In the genomic region with DNA sequence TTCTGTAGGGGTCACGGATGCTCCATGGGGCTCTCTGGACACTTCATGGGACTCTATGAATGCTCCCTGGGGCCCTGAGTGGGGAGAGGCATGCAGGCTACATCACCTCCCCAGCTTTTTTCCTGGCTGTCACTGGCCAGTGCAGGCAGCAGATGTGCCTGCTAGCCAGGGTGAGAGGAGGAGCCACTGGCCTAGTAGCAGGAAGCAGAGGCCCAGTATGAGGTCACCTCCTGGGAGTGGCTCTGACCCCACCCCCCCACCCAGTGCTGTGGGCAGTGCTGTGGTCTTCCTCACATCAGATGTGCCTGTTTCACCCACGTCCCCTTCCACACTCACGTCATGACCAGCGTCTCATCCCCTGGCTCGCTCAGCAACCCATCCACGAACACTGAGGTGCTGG, we compare ENCODE assay signal across 12 mouse cellular contexts.
DNase-seq lines count a peak whose midpoint lies in the region; ATAC-seq and TF ChIP-seq lines count a peak whose summit lies in the region.
"Had no signal": no experiment of that assay in that cellular context is flagged by ENCODE, and none has a peak within 500 bp of the region (broad histone marks: within the 10 kb centered on the region; RNA-seq: fewer than 3 reads in every experiment).

No protein-coding gene starts in this region.

- ATAC-seq in heart, embryonic 12.5 days (ENCODE audit: insufficient number of reproducible peaks, low FRiP score): peak; percentile 38; the same call in 1 of the 2 replicates
- no peak for ATAC-seq in lung, embryonic 15.5 days (ENCODE audit: borderline replicate concordance, extremely low read depth, low FRiP score, low TSS enrichment)
- ATAC-seq in hindbrain, postnatal 0 days: no peak
- ATAC-seq in stomach, embryonic 14.5 days (ENCODE audit: insufficient number of reproducible peaks, insufficient read depth, low FRiP score, low read depth): no peak

- no peak for DNase-seq in heart, adult 9 months (ENCODE audit: low spot score in 2 of 2)
- DNase-seq in lung, postnatal 25 days (ENCODE audit: low spot score): no peak
- DNase-seq in hindbrain, postnatal 0 days (ENCODE audit: low spot score): no peak
- no peak for DNase-seq in urinary bladder, postnatal 36 days (ENCODE audit: low spot score in 2 of 2)
- DNase-seq in right cerebral cortex, postnatal 25 days: no peak
- DNase-seq: cerebellum, adult 9-10 months; gastrocnemius, postnatal 36 days; kidney, adult 8-10 months had no signal

- WGBS in heart, embryonic 12.5 days: 83% methylated on average over 6 of the region's 6 CpGs
- WGBS in lung, embryonic 15.5 days: 77% methylated on average over 6 of the region's 6 CpGs
- 91% methylated on average over 6 of the region's 6 CpGs for WGBS in hindbrain, postnatal 0 days
- WGBS in stomach, embryonic 14.5 days: 88% methylated on average over 6 of the region's 6 CpGs

- peaks cover 8% of the 10 kb centered on the region for H3K36me3 ChIP-seq in heart, embryonic 12.5 days
- H3K36me3 ChIP-seq in lung, embryonic 15.5 days: no peaks in the 10 kb centered on the region
- H3K36me3 ChIP-seq in hindbrain, postnatal 0 days (ENCODE audit: insufficient read depth, low read length): peaks cover 4% of the 10 kb centered on the region; the same call in 1 of the 2 replicates
- no peaks in the 10 kb centered on the region; the same call in 1 of the 2 replicates for H3K36me3 ChIP-seq in stomach, embryonic 14.5 days (ENCODE audit: control insufficient read depth, insufficient read depth, low read length)

- no peak overlapping the region for H3K4me3 ChIP-seq in heart, embryonic 12.5 days
- H3K4me3 ChIP-seq in lung, embryonic 15.5 days: no peak overlapping the region
- H3K4me3 ChIP-seq in hindbrain, postnatal 0 days (ENCODE audit: low read length): no peak overlapping the region
- no peak overlapping the region for H3K4me3 ChIP-seq in stomach, embryonic 14.5 days (ENCODE audit: low read depth, low read length)

- peak overlapping the region; percentile 24; the same call in 1 of the 2 replicates for H3K9ac ChIP-seq in heart, embryonic 12.5 days
- H3K9ac ChIP-seq in lung, embryonic 15.5 days: no peak overlapping the region
- H3K9ac ChIP-seq in hindbrain, postnatal 0 days (replicated peaks; ENCODE audit: low read length): no peak overlapping the region
- no peak overlapping the region for H3K9ac ChIP-seq in stomach, embryonic 14.5 days (replicated peaks; ENCODE audit: low read depth, low read length)

- H3K27ac ChIP-seq in heart, embryonic 12.5 days (ENCODE audit: poor library complexity, severe bottlenecking): peak overlapping the region; percentile 72
- 0 out of 2 replicates have a peak overlapping the region, but pooled peaks have one; percentile 59 for H3K27ac ChIP-seq in lung, embryonic 15.5 days
- H3K27ac ChIP-seq in hindbrain, postnatal 0 days: peak overlapping the region; percentile 56; the same call in 1 of the 2 replicates
- peak overlapping the region; percentile 52; the same call in 1 of the 2 replicates for H3K27ac ChIP-seq in stomach, embryonic 14.5 days (ENCODE audit: low read length)
- H3K27ac ChIP-seq: macrophage had no signal

- H3K27me3 ChIP-seq in heart, embryonic 12.5 days (replicated peaks): no peaks in the 10 kb centered on the region
- no peaks in the 10 kb centered on the region for H3K27me3 ChIP-seq in lung, embryonic 15.5 days
- no peaks in the 10 kb centered on the region for H3K27me3 ChIP-seq in hindbrain, postnatal 0 days (ENCODE audit: insufficient read depth, low read length)
- no peaks in the 10 kb centered on the region for H3K27me3 ChIP-seq in stomach, embryonic 14.5 days (ENCODE audit: control insufficient read depth, insufficient read depth, low read length)

- peaks cover 39% of the 10 kb centered on the region for H3K4me1 ChIP-seq in heart, embryonic 12.5 days (replicated peaks)
- H3K4me1 ChIP-seq in lung, embryonic 15.5 days: peaks cover 20% of the 10 kb centered on the region
- peaks cover 7% of the 10 kb centered on the region; the same call in 1 of the 2 replicates for H3K4me1 ChIP-seq in hindbrain, postnatal 0 days (ENCODE audit: insufficient read depth, low read length)
- peaks cover 19% of the 10 kb centered on the region for H3K4me1 ChIP-seq in stomach, embryonic 14.5 days (ENCODE audit: control insufficient read depth, insufficient read depth, low read length)

- no peak for TF ChIP-seq CTCF in hindbrain, postnatal 0 days (IDR thresholded peaks at IDR 0.05; ENCODE audit: low read depth)

- no peaks in the 10 kb centered on the region for H3K9me3 ChIP-seq in heart, embryonic 12.5 days (replicated peaks)
- no peaks in the 10 kb centered on the region for H3K9me3 ChIP-seq in lung, embryonic 15.5 days
- no peaks in the 10 kb centered on the region for H3K9me3 ChIP-seq in hindbrain, postnatal 0 days (ENCODE audit: low read length)
- H3K9me3 ChIP-seq in stomach, embryonic 14.5 days (ENCODE audit: control insufficient read depth, low read depth, low read length): no peaks in the 10 kb centered on the region

- H3K4me2 ChIP-seq in heart, embryonic 12.5 days: no peak overlapping the region
- H3K4me2 ChIP-seq in lung, embryonic 15.5 days: no peak overlapping the region
- H3K4me2 ChIP-seq in hindbrain, postnatal 0 days (ENCODE audit: low read depth, low read length): no peak overlapping the region
- H3K4me2 ChIP-seq in stomach, embryonic 14.5 days (replicated peaks; ENCODE audit: low read depth, low read length): no peak overlapping the region
